Mouse (Mus musculus) liver, adult 2 months (tissue): ENCODE results near the gene P2ry13. TPM values are rescaled to one million over a fixed set of nuclear protein-coding genes. Genes with fewer than 3 reads are reported as not detected.
A peak's percentile ranks its signal among the peaks of the same experiment; 100 is the strongest.

Source experiments
- DNase-seq: peaks from one replicate; pipeline ENCODE4 v3.0.0-alpha.2; 2011; ENCODE audit warnings: low read depth, low spot score; ENCODE audit errors: extremely low read depth
- H3K27ac ChIP-seq: fragments of 200-500 bp; replicated peaks from 2 replicates; pipeline ENCODE4 v1.5.1; 2012; ENCODE audit warnings: low read depth, mild to moderate bottlenecking, control low read depth, inconsistent platforms, low read length; ENCODE audit not compliant: insufficient read depth
- H3K27me3 ChIP-seq: fragments of 200-500 bp; 2 replicates; pipeline ENCODE4 v1.6.1; 2012; ENCODE audit warnings: mild to moderate bottlenecking, moderate library complexity, low read length, inconsistent platforms; ENCODE audit not compliant: control insufficient read depth, insufficient read depth
- H3K36me3 ChIP-seq: fragments of 200-500 bp; 2 replicates; pipeline ENCODE4 v1.6.1; 2012; ENCODE audit warnings: low read length, inconsistent platforms; ENCODE audit not compliant: control insufficient read depth, insufficient read depth
- H3K4me1 ChIP-seq: fragments of 200-500 bp; 2 replicates; pipeline ENCODE4 v1.6.1; 2011; ENCODE audit warnings: low read length; ENCODE audit not compliant: control insufficient read depth, insufficient read depth
- H3K4me3 ChIP-seq: fragments of 200-500 bp; 2 replicates; pipeline ENCODE4 v1.5.1; 2011; ENCODE audit warnings: low read depth, mild to moderate bottlenecking, control low read depth, low read length, moderate library complexity; ENCODE audit not compliant: insufficient read depth
- H3K79me2 ChIP-seq: fragments of 200-500 bp; 2 replicates; pipeline ENCODE4 v1.6.1; 2012; ENCODE audit warnings: inconsistent platforms, mild to moderate bottlenecking, low read length, moderate library complexity; ENCODE audit not compliant: control insufficient read depth, insufficient read depth
- H3K9ac ChIP-seq: fragments of 200-500 bp; 2 replicates; pipeline ENCODE4 v1.6.1; 2012; ENCODE audit warnings: low read depth, mild to moderate bottlenecking, control low read depth, inconsistent platforms, low read length
- CTCF ChIP-seq: fragments of 200-500 bp; IDR thresholded peaks from 2 replicates; pipeline ENCODE4 v1.5.1; 2011; ENCODE audit warnings: low read depth, low read length, control low read depth
- POLR2A ChIP-seq: fragments of 200-500 bp; IDR thresholded peaks from 2 replicates; pipeline ENCODE4 v1.6.1; 2011; ENCODE audit warnings: low read length, control low read depth; ENCODE audit not compliant: insufficient read depth; ENCODE audit errors: extremely low read depth
- WGBS: fragments of 180-500 bp; shearing (Covaris S2); methylation state at CpG from one replicate; pipeline ENCODE4 v1.1.7; 2018; 5-methylcytosine and 5-hydroxymethylcytosine counted together
- polyA plus RNA-seq: library from polyadenylated mRNA; depleted of rRNA; stranded (reverse); fragments of >200 nt; gene quantifications from 2 replicates; pipeline ENCODE4 v1.2.3, GENCODE M21; 2012
- total RNA-seq: library from RNA; depleted of rRNA; stranded (reverse); fragments of >200 nt; gene quantifications from 2 replicates; pipeline ENCODE4 v1.2.3, GENCODE M21; 2014

Gene P2ry13
- total and polyA plus RNA-seq, 2 experiments, result 1.6 to 5.2 TPM

DNA sequence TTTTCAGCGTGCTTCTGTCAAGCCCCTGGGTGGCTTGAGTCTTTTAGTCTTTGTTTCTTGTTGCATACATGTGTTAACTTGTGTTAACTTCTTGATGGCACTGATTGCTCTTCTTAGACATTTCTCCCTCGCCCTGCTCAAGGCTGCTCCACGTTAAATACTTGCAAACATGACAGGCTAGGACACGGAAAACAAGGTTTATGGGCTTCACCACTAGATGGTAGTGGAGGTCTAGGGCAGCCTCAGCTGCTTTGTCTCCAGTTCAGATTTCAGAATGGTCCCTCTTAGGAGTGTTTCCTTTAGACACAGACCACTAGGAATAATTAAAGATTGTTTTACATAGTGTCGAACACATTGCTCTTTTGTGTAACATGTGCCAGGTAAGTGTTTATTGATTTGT, 35.4 kb downstream of the P2ry13 start:
- Histone ChIP-seq H3K9ac (no peak overlapping the region), H3K27me3 (no peaks in the 10 kb centered on the region), H3K36me3 (no peaks in the 10 kb centered on the region), H3K4me3 (no peak overlapping the region), H3K79me2 (no peaks in the 10 kb centered on the region), H3K27ac (no peak overlapping the region), H3K4me1 (peaks cover 4% of the 10 kb centered on the region)
- DNase-seq, result peak; percentile 17
- TF ChIP-seq POLR2A, result no peak
- peak; percentile 44 for TF ChIP-seq CTCF
- WGBS, result 28% methylated on average over 5 of the region's 5 CpGs

DNA sequence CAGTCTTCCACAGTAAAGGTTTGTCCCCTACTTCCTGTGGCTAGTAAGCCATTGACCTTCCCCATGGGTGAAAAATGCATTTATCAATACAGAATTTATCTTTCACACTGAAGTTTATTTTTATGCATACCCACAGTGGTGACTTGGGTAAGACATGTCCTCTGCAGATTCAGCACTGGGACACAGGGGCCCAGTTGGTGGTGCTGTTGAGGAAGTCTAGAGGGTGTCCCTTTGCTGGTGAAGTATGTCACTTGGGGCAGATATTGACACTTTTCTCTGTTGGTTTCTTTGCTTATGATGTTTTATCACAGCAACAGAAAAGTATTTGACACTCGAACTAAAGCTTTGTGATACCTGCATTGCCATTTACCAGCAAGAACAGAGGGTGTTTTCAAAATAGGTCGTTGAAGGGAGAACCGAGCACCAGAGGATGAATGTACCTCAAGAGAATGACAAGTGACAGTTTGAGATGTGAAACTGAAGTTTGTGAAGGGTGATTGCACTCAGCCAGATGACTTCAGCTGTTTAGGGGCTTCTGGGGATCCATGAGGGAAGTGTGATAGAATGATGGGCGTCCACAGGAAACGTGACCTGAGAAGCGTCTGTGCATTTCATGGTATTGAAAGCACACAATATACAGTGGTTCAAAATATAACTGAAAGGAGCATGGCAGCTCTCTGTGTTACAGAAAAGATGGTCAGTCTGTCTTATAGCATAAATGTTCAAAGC, 36.1 kb downstream of the P2ry13 start:
- Histone ChIP-seq H3K9ac (no peak overlapping the region), H3K27me3 (no peaks in the 10 kb centered on the region), H3K4me3 (no peak overlapping the region), H3K27ac (no peak overlapping the region), H3K36me3 (no peaks in the 10 kb centered on the region), H3K4me1 (peaks cover 4% of the 10 kb centered on the region), H3K79me2 (no peaks in the 10 kb centered on the region)
- TF ChIP-seq CTCF (no peak), POLR2A (no peak)
- DNase-seq, result no peak
- WGBS, result 79% methylated on average over 6 of the region's 6 CpGs

DNA sequence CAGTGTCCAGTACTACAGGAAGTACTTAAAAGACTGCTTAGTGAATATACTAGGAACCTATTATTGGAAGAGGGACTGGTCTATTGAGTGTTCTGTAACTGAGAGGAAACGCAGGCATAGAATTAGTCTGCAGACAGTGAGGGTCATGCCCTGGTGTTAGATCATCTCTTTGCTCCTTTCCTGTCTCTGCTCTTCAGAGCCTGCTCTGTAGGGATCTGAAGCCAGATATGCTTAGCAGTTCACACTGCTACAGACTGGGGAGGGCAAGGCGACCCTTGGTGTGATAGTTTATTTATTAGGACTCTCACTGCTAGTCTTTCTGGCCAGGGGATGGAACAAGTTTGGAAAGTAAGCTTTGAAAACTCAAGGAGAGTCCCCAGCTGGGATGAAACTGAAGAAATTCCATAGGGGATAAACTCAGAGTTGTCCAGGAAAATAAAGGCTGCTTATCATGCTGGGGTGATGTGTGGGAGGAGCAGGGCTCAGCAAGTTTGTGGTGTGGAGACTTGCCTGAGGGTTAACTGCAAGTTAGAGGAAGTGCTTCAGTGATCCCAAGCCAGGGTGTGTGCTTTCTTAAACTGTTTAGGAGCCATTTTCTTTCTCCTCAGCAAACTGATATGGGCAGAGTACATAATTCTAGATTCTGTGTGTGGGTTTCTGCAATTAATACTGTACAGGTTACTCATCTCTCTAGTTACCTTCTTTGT, 40.6 kb downstream of the P2ry13 start:
- Histone ChIP-seq H3K4me3 (no peak overlapping the region), H3K79me2 (no peaks in the 10 kb centered on the region), H3K27me3 (no peaks in the 10 kb centered on the region), H3K27ac (no peak overlapping the region), H3K4me1 (no peaks in the 10 kb centered on the region), H3K9ac (no peak overlapping the region), H3K36me3 (no peaks in the 10 kb centered on the region)
- TF ChIP-seq CTCF, result no peak
- no peak for TF ChIP-seq POLR2A
- WGBS, result 82% methylated on average over 2 of the region's 2 CpGs
- DNase-seq, result no peak

DNA sequence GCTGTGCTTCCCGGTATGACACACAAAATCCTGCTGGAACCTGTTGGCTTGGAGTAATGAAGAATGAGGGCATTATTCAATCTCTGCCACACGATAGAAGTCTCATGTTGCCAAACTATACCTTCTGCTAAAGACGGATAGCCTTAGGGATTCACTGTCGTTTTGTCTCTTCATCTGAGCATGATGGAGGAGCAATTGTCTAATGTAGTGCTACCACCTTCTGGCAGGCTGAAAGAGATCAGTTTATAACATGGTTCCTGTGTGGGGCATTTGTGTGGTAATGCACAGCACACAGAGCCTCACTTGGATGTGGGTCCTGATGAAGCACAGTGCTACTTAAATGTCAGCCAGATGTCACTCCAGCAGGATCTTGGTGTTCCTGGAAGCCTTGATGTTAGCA, 41.5 kb downstream of the P2ry13 start:
- no peaks in the 10 kb centered on the region for H3K27me3 ChIP-seq
- H3K4me3 ChIP-seq, result no peak overlapping the region
- H3K4me1 ChIP-seq, result no peaks in the 10 kb centered on the region
- H3K36me3 ChIP-seq, result no peaks in the 10 kb centered on the region
- no peak overlapping the region for H3K27ac ChIP-seq
- 80% methylated on average over 4 of the region's 4 CpGs for WGBS
- H3K9ac ChIP-seq, result no peak overlapping the region
- no peak for TF ChIP-seq POLR2A
- no peak for TF ChIP-seq CTCF
- H3K79me2 ChIP-seq, result no peaks in the 10 kb centered on the region
- DNase-seq, result no peak

DNA sequence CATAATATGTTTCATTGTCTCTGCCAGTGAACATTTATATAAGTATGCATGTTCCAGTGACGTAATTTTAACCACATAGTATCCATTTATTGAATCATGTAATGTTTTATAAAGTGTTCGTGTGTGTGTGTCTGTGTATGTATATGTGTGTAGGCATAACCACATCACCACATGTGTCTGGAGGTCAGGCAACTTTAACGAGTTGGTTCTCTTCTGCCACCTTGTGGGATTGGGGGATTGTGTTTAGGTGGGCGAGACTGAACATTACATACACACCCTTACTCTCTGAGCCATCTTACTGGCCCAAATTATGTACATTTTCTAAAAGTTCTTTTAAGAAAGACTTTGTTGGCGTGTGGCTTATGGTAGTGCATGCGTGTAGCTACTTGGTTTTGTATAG, 42.2 kb downstream of the P2ry13 start:
- Histone ChIP-seq H3K4me3 (no peak overlapping the region), H3K79me2 (no peaks in the 10 kb centered on the region), H3K4me1 (no peaks in the 10 kb centered on the region), H3K9ac (no peak overlapping the region), H3K36me3 (no peaks in the 10 kb centered on the region), H3K27me3 (no peaks in the 10 kb centered on the region), H3K27ac (no peak overlapping the region)
- 81% methylated on average over 6 of the region's 6 CpGs for WGBS
- TF ChIP-seq CTCF (no peak), POLR2A (no peak)
- DNase-seq, result no peak
